In genomic region chr19:21376445-21377218, GRCm38 (mm10) we compare ENCODE assay signal across 12 mouse cellular contexts.
DNase-seq lines count a peak whose midpoint lies in the region; ATAC-seq and TF ChIP-seq lines count a peak whose summit lies in the region.
"Had no signal": no experiment of that assay in that cellular context is flagged by ENCODE, and none has a peak within 500 bp of the region (broad histone marks: within the 10 kb centered on the region; RNA-seq: fewer than 3 reads in every experiment).

No protein-coding gene starts in this region.

- H3K4me3 ChIP-seq in kidney, postnatal 0 days (replicated peaks; ENCODE audit: low read depth, low read length): no peak overlapping the region
- H3K4me3 ChIP-seq in embryonic facial prominence, embryonic 10.5 days: no peak overlapping the region
- H3K4me3 ChIP-seq: intestine, embryonic 15.5 days; limb, embryonic 13.5 days had no signal

- H3K9me3 ChIP-seq in kidney, postnatal 0 days (replicated peaks; ENCODE audit: low read length): no peaks in the 10 kb centered on the region
- no peaks in the 10 kb centered on the region for H3K9me3 ChIP-seq in embryonic facial prominence, embryonic 10.5 days
- H3K9me3 ChIP-seq: intestine, embryonic 15.5 days; limb, embryonic 13.5 days had no signal

- no peaks in the 10 kb centered on the region for H3K4me1 ChIP-seq in kidney, postnatal 0 days (replicated peaks; ENCODE audit: insufficient read depth, low read length)
- no peaks in the 10 kb centered on the region for H3K4me1 ChIP-seq in embryonic facial prominence, embryonic 10.5 days
- H3K4me1 ChIP-seq: intestine, embryonic 15.5 days; limb, embryonic 13.5 days had no signal

- no peaks in the 10 kb centered on the region for H3K36me3 ChIP-seq in kidney, postnatal 0 days (ENCODE audit: insufficient read depth, low read length)
- no peaks in the 10 kb centered on the region for H3K36me3 ChIP-seq in embryonic facial prominence, embryonic 10.5 days (replicated peaks)
- H3K36me3 ChIP-seq: intestine, embryonic 15.5 days; limb, embryonic 13.5 days had no signal

- H3K27me3 ChIP-seq in kidney, postnatal 0 days (ENCODE audit: insufficient read depth, low read length): no peaks in the 10 kb centered on the region
- H3K27me3 ChIP-seq in embryonic facial prominence, embryonic 10.5 days (replicated peaks; ENCODE audit: low read depth, poor library complexity, severe bottlenecking): no peaks in the 10 kb centered on the region
- H3K27me3 ChIP-seq: intestine, embryonic 15.5 days had no signal

- no peak overlapping the region for H3K4me2 ChIP-seq in kidney, postnatal 0 days (ENCODE audit: low read length)
- H3K4me2 ChIP-seq: intestine, embryonic 15.5 days; limb, embryonic 13.5 days had no signal

- WGBS in kidney, postnatal 0 days: 85% methylated on average over 4 of the region's 4 CpGs
- WGBS in embryonic facial prominence, embryonic 10.5 days: 88% methylated on average over 4 of the region's 4 CpGs

- TF ChIP-seq CTCF in kidney, postnatal 0 days (IDR thresholded peaks at IDR 0.05; ENCODE audit: low read depth): no peak

- peak; percentile 11 for DNase-seq in kidney, postnatal 0 days (ENCODE audit: low spot score)
- DNase-seq in kidney, adult 8-10 months: no peak
- DNase-seq in brain, adult 2 months (ENCODE audit: low read depth, low spot score): peak; percentile 82
- DNase-seq in cerebellum, postnatal 25 days: peak; percentile 26 to 50
- DNase-seq in layer of hippocampus, adult 9-10 months (ENCODE audit: low spot score): no peak
- DNase-seq in embryonic facial prominence, embryonic 10.5 days (ENCODE audit: low spot score): no peak
- DNase-seq: thymus, postnatal 4 days had no signal

- no peak overlapping the region for H3K9ac ChIP-seq in kidney, postnatal 0 days (ENCODE audit: low read depth, low read length)
- H3K9ac ChIP-seq: intestine, embryonic 15.5 days; limb, embryonic 13.5 days had no signal

- H3K27ac ChIP-seq in kidney, postnatal 0 days: no peak overlapping the region
- H3K27ac ChIP-seq in embryonic facial prominence, embryonic 10.5 days (replicated peaks): no peak overlapping the region
- H3K27ac ChIP-seq: intestine, embryonic 15.5 days; limb, embryonic 13.5 days had no signal

- no peak for ATAC-seq in kidney, postnatal 0 days (replicated peaks; ENCODE audit: low FRiP score, low read depth)
- peak; percentile 63 for ATAC-seq in megakaryocyte, adult 5-6 weeks (ENCODE audit: poor library complexity, severe bottlenecking)
- ATAC-seq in CD4-positive, CD25-positive, alpha-beta regulatory T cell, adult 4 months: no peak
- ATAC-seq: intestine, embryonic 15.5 days; Patski had no signal

Comparison
In these comparisons a context has a peak if more than half of its experiments do, and no peak if none do; other contexts are left out.
1. DNase-seq: peak in kidney, postnatal 0 days (single experiment), brain, adult 2 months (single experiment) and cerebellum, postnatal 25 days (2 of 2); none in kidney, adult 8-10 months (0 of 2), layer of hippocampus, adult 9-10 months (single experiment) and embryonic facial prominence, embryonic 10.5 days (single experiment).